8 mouse cellular contexts compared by ENCODE assay signal in the genomic region with DNA sequence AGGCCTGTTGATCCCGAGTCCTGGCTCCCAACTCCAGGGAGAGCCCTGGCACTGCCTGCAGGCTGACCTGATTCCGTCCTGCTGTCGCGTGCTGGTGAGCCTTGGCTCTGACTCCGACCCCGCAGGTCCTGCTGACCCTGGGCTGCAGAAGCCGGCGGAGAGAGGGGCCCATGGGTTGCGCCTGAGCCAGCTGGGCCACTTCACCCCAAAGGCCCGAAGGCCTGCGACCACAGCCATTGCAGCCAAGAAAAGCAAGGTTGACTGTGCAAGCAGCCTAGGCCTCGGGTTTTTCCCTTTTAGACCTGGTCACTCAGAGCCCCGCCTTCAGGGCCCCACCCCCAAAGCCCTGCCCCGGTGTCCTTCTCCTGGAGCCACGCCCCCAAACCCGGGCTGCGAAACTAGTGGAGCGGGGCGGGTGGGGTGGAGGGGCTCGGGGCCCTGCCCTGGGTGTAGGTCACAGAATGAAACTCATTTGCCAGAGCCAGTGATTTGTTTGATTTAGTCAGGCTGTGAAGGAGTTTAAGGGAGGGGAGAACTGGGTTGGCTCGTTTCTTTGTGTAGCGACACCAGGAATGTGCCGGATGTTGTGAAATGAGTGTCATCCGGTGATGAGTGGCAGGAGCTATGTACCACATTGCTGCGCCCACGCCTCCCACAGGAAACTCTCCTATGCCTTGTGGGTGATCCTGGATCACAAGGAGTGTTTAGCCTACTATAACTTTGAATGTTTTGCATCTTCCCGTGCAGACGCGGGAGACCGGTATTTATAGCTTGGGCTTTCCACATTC. TPM values are rescaled to one million over a fixed set of nuclear protein-coding genes. Genes with fewer than 3 reads are reported as not detected.
A peak's percentile ranks its signal among the peaks of the same experiment; 100 is the strongest.
DNase-seq lines count a peak whose midpoint lies in the region; ATAC-seq lines count a peak whose summit lies in the region.

A gene (minus strand): TSS at position 310 of the 788 bp plus-strand sequence.

- H3K27ac ChIP-seq in hindbrain, embryonic 14.5 days: peak within 1 kb of the TSS; percentile 55; the same call in 1 of the 2 replicates
- H3K27ac ChIP-seq in macrophage: peak within 1 kb of the TSS; percentile 52

- 2% methylated on average over 30 of the region's 30 CpGs for WGBS in hindbrain, embryonic 14.5 days
- WGBS in macrophage (ENCODE audit: missing documents): 11% methylated on average over 30 of the region's 30 CpGs

- no peaks in the 10 kb centered on the region for H3K79me2 ChIP-seq in macrophage (ENCODE audit: inconsistent target)

- peak; percentile 88 for ATAC-seq in hindbrain, embryonic 14.5 days (ENCODE audit: low FRiP score)

- H3K9me3 ChIP-seq in hindbrain, embryonic 14.5 days (ENCODE audit: control insufficient read depth, low read length): no peaks in the 10 kb centered on the region

- no peaks in the 10 kb centered on the region for H3K27me3 ChIP-seq in hindbrain, embryonic 14.5 days (ENCODE audit: control insufficient read depth, insufficient read depth, low read length)

- peaks cover 13% of the 10 kb centered on the region; the same call in 1 of the 2 replicates for H3K4me1 ChIP-seq in hindbrain, embryonic 14.5 days (replicated peaks; ENCODE audit: control insufficient read depth, insufficient read depth, low read length)

- peak; percentile 48 for DNase-seq in WW6 (ENCODE audit: low read depth, low spot score)
- peak; percentile 82 to 84 for DNase-seq in cerebellum, postnatal 36 days
- peak; percentile 68 to 74 for DNase-seq in frontal cortex, postnatal 36 days (ENCODE audit: low spot score in 2 of 2)
- peak; percentile 67 for DNase-seq in hindbrain, embryonic 14.5 days (ENCODE audit: low spot score)
- DNase-seq in layer of hippocampus, postnatal 36 days: peak; percentile 65 to 70
- peak; percentile 60 for DNase-seq in retina, postnatal 7 days (ENCODE audit: low read depth, low spot score)
- peak; percentile 79 to 80 for DNase-seq in urinary bladder, adult 18-20 months (ENCODE audit: low spot score in 2 of 2)

- peak within 1 kb of the TSS; percentile 33 for H3K4me3 ChIP-seq in hindbrain, embryonic 14.5 days (replicated peaks; ENCODE audit: low read length)
- peak within 1 kb of the TSS; percentile 31 for H3K4me3 ChIP-seq in macrophage (ENCODE audit: inconsistent target)

- H3K4me2 ChIP-seq in hindbrain, embryonic 14.5 days (replicated peaks): peak within 1 kb of the TSS; percentile 58

- H3K9ac ChIP-seq in hindbrain, embryonic 14.5 days: peak within 1 kb of the TSS; percentile 57

- H3K36me3 ChIP-seq in hindbrain, embryonic 14.5 days (replicated peaks; ENCODE audit: control insufficient read depth, insufficient read depth): no peaks in the 10 kb centered on the region
- H3K36me3 ChIP-seq in macrophage (ENCODE audit: inconsistent target): no peaks in the 10 kb centered on the region

RNA-seq across cellular contexts. Expression of the gene that starts here (rescaled TPM):
- polyA plus RNA-seq in hindbrain, embryonic 14.5 days (2014; fragmentation: Nextera tagmentation; extraction: Ambion mirVana): 1.1 and 1.3 TPM in 2 replicates
- under 1 TPM; 0.62 to 0.78 TPM for total RNA-seq in layer of hippocampus, postnatal 36 days (2021)
- total RNA-seq in macrophage (2018; cell fraction: chromatin; rRNA removed): 1 to 10 TPM in 19 of 26 experiments, under 1 TPM in 2, not detected in 5; 0.58 to 5.3 (median 2.0) TPM
- total RNA-seq in macrophage (2018; cell fraction: cytosol; rRNA removed): under 1 TPM; 0.07 to 0.88 (median 0.35) TPM
- total RNA-seq in macrophage (2018; cell fraction: nucleus; rRNA removed): 1 to 10 TPM in 10 of 26 experiments, under 1 TPM in 5, not detected in 11; 0.24 to 3.4 (median 1.2) TPM
- polyA plus RNA-seq in macrophage (2018): 0.49 to 1.1 TPM (median 0.60 TPM) in 3 replicates

Comparison
In these comparisons a context has a peak if more than half of its experiments do, and no peak if none do; other contexts are left out.
1. Peak in every context shown above with its lines: DNase-seq, ATAC-seq, H3K4me3 ChIP-seq and H3K27ac ChIP-seq.
2. Peak in DNase-seq in layer of hippocampus, postnatal 36 days; RNA of the gene not detected or under 1 TPM.